Mouse (Mus musculus) myocyte (in vitro differentiated cells): ENCODE data around the gene Spred2.

Experiments
- CEBPB ChIP-seq: IDR thresholded peaks from 2 replicates; pipeline ENCODE4 v1.6.1; 2011; ENCODE audit warnings: mild to moderate bottlenecking, moderate library complexity; ENCODE audit not compliant: poor library complexity, insufficient read depth, severe bottlenecking
- MYOG ChIP-seq, 3 experiments: IDR thresholded peaks; one replicate each; pipeline ENCODE4 v1.6.1; 2011; ENCODE audit warnings: control low read depth in 2 of 3, low read depth in 2 of 3, mild to moderate bottlenecking in 2 of 3; ENCODE audit not compliant: insufficient read length in 2 of 3, control insufficient read depth in 1 of 3, insufficient read depth in 1 of 3
- POLR2A ChIP-seq: IDR thresholded peaks from one replicate; pipeline ENCODE4 v1.6.1; 2011; ENCODE audit warnings: low read depth, mild to moderate bottlenecking, control low read depth, moderate library complexity; ENCODE audit not compliant: insufficient read length
- POLR2AphosphoS2 ChIP-seq: IDR thresholded peaks from one replicate; pipeline ENCODE4 v1.6.1; 2011; ENCODE audit warnings: low read depth, control low read depth; ENCODE audit not compliant: insufficient read length
- TCF12 ChIP-seq: IDR thresholded peaks from one replicate; pipeline ENCODE4 v1.6.1; 2011; ENCODE audit warnings: mild to moderate bottlenecking, control low read depth; ENCODE audit not compliant: poor library complexity, insufficient read depth, severe bottlenecking

DNA sequence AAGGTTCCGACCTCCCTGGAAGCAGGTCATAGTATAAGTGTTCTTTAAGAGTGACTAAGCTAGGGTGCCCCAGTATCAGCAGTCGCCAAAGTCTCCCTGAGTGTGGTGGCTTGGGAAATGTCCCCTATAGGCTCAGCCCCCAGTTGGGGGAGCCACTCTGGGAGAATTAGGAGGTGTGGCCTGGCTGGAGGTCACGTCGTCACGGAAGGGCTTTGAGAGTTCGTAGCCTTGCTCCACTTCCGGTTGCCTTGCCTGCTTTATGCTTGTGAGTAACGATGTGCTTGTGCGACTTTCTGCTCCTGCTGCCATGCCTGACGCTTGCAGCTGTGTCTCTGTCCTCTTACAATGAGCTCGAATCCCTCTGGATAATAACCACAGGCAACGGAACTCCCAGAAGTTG, 48.6 kb upstream of the Spred2 start:
- no peak for TF ChIP-seq POLR2A
- TF ChIP-seq MYOG (IDR thresholded peaks at IDR 0.05; ENCODE audit: control insufficient read depth in 1 of 3, insufficient read depth in 1 of 3, insufficient read length in 2 of 3, low read depth in 2 of 3), result no peak
- TF ChIP-seq POLR2AphosphoS2, result no peak
- TF ChIP-seq TCF12, result no peak
- no peak for TF ChIP-seq CEBPB
